Mouse (Mus musculus): ENCODE measurements at regions not wholly inside any gene's neighbourhood (a gene's known extent, or its start where the extent isn't known, plus 50 kb on each side); places are given as distances from the start of the nearest gene placed in this dataset.
A peak's percentile ranks its signal among the peaks of the same experiment; 100 is the strongest.

GRCm38 (mm10) chr15:62134308-62134707 is 1211.5 kb upstream of the A1bg start:
- H3K36me3 ChIP-seq (ENCODE audit: control insufficient read depth, insufficient read depth, low read length) = no peaks in the 10 kb centered on the region
- no peak overlapping the region for H3K4me3 ChIP-seq
- no peak overlapping the region for H3K9ac ChIP-seq (ENCODE audit: low read depth, low read length)
- WGBS = 66% methylated on average over 4 of the region's 4 CpGs
- DNase-seq = no peak
- no peaks in the 10 kb centered on the region for H3K27me3 ChIP-seq (ENCODE audit: control insufficient read depth, insufficient read depth, low read length)
- intact Hi-C loops (cut with DNase I) = no loop called here
- TF ChIP-seq CTCF (IDR thresholded peaks at IDR 0.05) (no peak), EP300 (IDR thresholded peaks at IDR 0.05; ENCODE audit: insufficient read depth, low read depth, low read length) (no peak), POLR2A (IDR thresholded peaks at IDR 0.05; ENCODE audit: insufficient read depth, low read depth, low read length) (no peak)
- no peaks in the 10 kb centered on the region for H3K79me2 ChIP-seq (replicated peaks; ENCODE audit: control insufficient read depth, insufficient read depth, low read length)
- H3K4me1 ChIP-seq (ENCODE audit: control insufficient read depth, insufficient read depth, low read length) = peaks cover 5% of the 10 kb centered on the region
- no peak overlapping the region for H3K27ac ChIP-seq

- Histone ChIP-seq H3K4me3 (no peak overlapping the region), H3K4me1 (ENCODE audit: control insufficient read depth, insufficient read depth, low read length) (peaks cover 1% of the 10 kb centered on the region), H3K9ac (ENCODE audit: low read depth, low read length) (no peak overlapping the region), H3K27ac (no peak overlapping the region), H3K36me3 (ENCODE audit: control insufficient read depth, insufficient read depth, low read length) (no peaks in the 10 kb centered on the region), H3K79me2 (replicated peaks; ENCODE audit: control insufficient read depth, insufficient read depth, low read length) (no peaks in the 10 kb centered on the region), H3K27me3 (ENCODE audit: control insufficient read depth, insufficient read depth, low read length) (no peaks in the 10 kb centered on the region)
- TF ChIP-seq EP300 (IDR thresholded peaks at IDR 0.05; ENCODE audit: insufficient read depth, low read depth, low read length) (no peak), POLR2A (IDR thresholded peaks at IDR 0.05; ENCODE audit: insufficient read depth, low read depth, low read length) (no peak), CTCF (IDR thresholded peaks at IDR 0.05) (no peak)
- intact Hi-C loops (cut with DNase I) = no loop called here
- WGBS = 74% methylated on average over 2 of the region's 2 CpGs
- DNase-seq = no peak
Measured at GRCm38 (mm10) chr15:62132895-62133294, 1210.1 kb upstream of the A1bg start.

GRCm38 (mm10) chr15:62131686-62132085 is 1208.9 kb upstream of the A1bg start:
- no peak for DNase-seq
- WGBS = 97% methylated on average over 3 of the region's 3 CpGs
- no peak overlapping the region for H3K27ac ChIP-seq
- H3K27me3 ChIP-seq (ENCODE audit: control insufficient read depth, insufficient read depth, low read length) = no peaks in the 10 kb centered on the region
- no peak overlapping the region for H3K9ac ChIP-seq (ENCODE audit: low read depth, low read length)
- no peak overlapping the region for H3K4me3 ChIP-seq
- peaks cover 2% of the 10 kb centered on the region for H3K4me1 ChIP-seq (ENCODE audit: control insufficient read depth, insufficient read depth, low read length)
- no peak for TF ChIP-seq EP300 (IDR thresholded peaks at IDR 0.05; ENCODE audit: insufficient read depth, low read depth, low read length)
- TF ChIP-seq POLR2A (IDR thresholded peaks at IDR 0.05; ENCODE audit: insufficient read depth, low read depth, low read length) = no peak
- TF ChIP-seq CTCF (IDR thresholded peaks at IDR 0.05) = no peak
- H3K79me2 ChIP-seq (replicated peaks; ENCODE audit: control insufficient read depth, insufficient read depth, low read length) = no peaks in the 10 kb centered on the region
- no peaks in the 10 kb centered on the region for H3K36me3 ChIP-seq (ENCODE audit: control insufficient read depth, insufficient read depth, low read length)
- intact Hi-C loops (cut with DNase I) = no loop called here

DNA sequence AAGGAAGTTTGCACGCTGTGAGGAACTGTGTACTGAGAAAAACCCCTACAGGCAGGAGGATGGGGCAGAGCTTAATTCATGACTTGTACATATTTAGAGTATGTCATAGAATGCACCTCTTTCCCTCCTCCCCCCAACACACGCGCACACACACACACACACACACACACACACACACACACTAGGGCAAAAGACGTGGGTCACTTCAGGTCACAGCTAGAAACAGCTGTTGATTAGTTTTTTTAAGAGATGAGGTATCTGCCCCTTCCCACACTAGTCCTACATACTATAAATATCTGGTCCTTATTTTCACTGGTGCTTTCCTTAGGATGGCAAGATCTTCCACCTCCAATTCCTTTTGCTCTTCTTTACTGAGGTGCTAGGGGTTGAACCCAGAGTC is 1207.7 kb upstream of the A1bg start:
- H3K9ac ChIP-seq (ENCODE audit: low read depth, low read length) = no peak overlapping the region

DNA sequence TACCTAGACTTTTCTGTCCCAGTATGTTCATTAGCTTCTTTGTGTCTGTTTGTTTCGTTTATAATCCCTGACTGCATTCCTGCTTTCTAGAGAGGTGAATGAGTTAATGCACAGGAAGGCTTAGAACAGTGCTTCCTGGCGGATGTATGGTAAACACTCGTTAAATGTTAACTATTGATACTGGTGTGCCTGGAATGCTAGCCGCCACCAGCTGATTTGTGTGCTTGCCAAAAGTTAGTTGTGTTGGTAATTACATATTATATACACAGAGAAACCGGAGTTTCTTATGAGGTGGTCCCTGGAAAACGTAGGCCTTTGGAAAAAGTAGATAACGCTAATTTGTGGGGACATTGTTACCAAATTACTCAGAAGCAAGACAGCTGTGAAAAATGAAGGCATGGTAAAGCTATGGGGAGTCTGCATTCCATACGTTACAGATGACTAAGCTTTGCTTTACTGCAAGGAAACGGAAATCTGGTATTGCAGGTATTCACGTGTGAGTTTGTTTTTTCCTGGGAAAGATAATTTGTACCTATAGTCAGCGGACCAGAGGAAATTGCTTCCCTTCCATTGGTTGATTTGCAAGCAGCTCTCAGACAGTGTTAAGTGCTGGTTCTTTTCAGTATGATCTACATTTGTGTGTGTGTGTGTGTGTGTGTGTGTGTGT is 1205.9 kb upstream of the A1bg start:
- H3K9ac ChIP-seq (ENCODE audit: low read depth, low read length) = no peak overlapping the region
- H3K4me3 ChIP-seq = no peak overlapping the region
- H3K27ac ChIP-seq = no peak overlapping the region
- intact Hi-C loops (cut with DNase I) = no loop called here
- no peaks in the 10 kb centered on the region for H3K79me2 ChIP-seq (replicated peaks; ENCODE audit: control insufficient read depth, insufficient read depth, low read length)
- H3K27me3 ChIP-seq (ENCODE audit: control insufficient read depth, insufficient read depth, low read length) = no peaks in the 10 kb centered on the region
- WGBS = 65% methylated on average over 11 of the region's 11 CpGs
- no peak for DNase-seq
- no peaks in the 10 kb centered on the region for H3K36me3 ChIP-seq (ENCODE audit: control insufficient read depth, insufficient read depth, low read length)
- no peak for TF ChIP-seq CTCF (IDR thresholded peaks at IDR 0.05)
- peaks cover 2% of the 10 kb centered on the region; the same call in 1 of the 2 replicates for H3K4me1 ChIP-seq (ENCODE audit: control insufficient read depth, insufficient read depth, low read length)

More for the DNA sequence above, 1207.7 kb upstream of the A1bg start:
- H3K27ac ChIP-seq = no peak overlapping the region
- WGBS = 65% methylated on average over 4 of the region's 4 CpGs
- no peaks in the 10 kb centered on the region for H3K36me3 ChIP-seq (ENCODE audit: control insufficient read depth, insufficient read depth, low read length)
- TF ChIP-seq POLR2A (IDR thresholded peaks at IDR 0.05; ENCODE audit: insufficient read depth, low read depth, low read length) (no peak), EP300 (IDR thresholded peaks at IDR 0.05; ENCODE audit: insufficient read depth, low read depth, low read length) (no peak), CTCF (IDR thresholded peaks at IDR 0.05) (no peak)
- H3K4me3 ChIP-seq = no peak overlapping the region
- no peaks in the 10 kb centered on the region for H3K27me3 ChIP-seq (ENCODE audit: control insufficient read depth, insufficient read depth, low read length)
- H3K4me1 ChIP-seq (ENCODE audit: control insufficient read depth, insufficient read depth, low read length) = peaks cover 2% of the 10 kb centered on the region
- no peak for DNase-seq
- no peaks in the 10 kb centered on the region for H3K79me2 ChIP-seq (replicated peaks; ENCODE audit: control insufficient read depth, insufficient read depth, low read length)
- intact Hi-C loops (cut with DNase I) = no loop called here

- Histone ChIP-seq H3K4me1 (ENCODE audit: control insufficient read depth, insufficient read depth, low read length) (peaks cover 2% of the 10 kb centered on the region; the same call in 1 of the 2 replicates), H3K4me3 (no peak overlapping the region), H3K79me2 (replicated peaks; ENCODE audit: control insufficient read depth, insufficient read depth, low read length) (no peaks in the 10 kb centered on the region), H3K36me3 (ENCODE audit: control insufficient read depth, insufficient read depth, low read length) (no peaks in the 10 kb centered on the region), H3K9ac (ENCODE audit: low read depth, low read length) (no peak overlapping the region), H3K27me3 (ENCODE audit: control insufficient read depth, insufficient read depth, low read length) (no peaks in the 10 kb centered on the region), H3K27ac (no peak overlapping the region)
- 59% methylated on average over 11 of the region's 11 CpGs for WGBS
- TF ChIP-seq CTCF (IDR thresholded peaks at IDR 0.05) = no peak
- intact Hi-C loops (cut with DNase I) = no loop called here
- DNase-seq = peak; percentile 30 to 45
Measured at GRCm38 (mm10) chr15:62127602-62128158, 1204.9 kb upstream of the A1bg start.

All from heart, adult 2 months (tissue).